Mouse (Mus musculus): ENCODE data around the gene Ankrd33. TPM values are rescaled to one million over a fixed set of nuclear protein-coding genes. Genes with fewer than 3 reads are reported as not detected.

The Ankrd33 gene
- polyA plus RNA-seq, 1 experiment from 2014 or later, result not detected

DNA sequence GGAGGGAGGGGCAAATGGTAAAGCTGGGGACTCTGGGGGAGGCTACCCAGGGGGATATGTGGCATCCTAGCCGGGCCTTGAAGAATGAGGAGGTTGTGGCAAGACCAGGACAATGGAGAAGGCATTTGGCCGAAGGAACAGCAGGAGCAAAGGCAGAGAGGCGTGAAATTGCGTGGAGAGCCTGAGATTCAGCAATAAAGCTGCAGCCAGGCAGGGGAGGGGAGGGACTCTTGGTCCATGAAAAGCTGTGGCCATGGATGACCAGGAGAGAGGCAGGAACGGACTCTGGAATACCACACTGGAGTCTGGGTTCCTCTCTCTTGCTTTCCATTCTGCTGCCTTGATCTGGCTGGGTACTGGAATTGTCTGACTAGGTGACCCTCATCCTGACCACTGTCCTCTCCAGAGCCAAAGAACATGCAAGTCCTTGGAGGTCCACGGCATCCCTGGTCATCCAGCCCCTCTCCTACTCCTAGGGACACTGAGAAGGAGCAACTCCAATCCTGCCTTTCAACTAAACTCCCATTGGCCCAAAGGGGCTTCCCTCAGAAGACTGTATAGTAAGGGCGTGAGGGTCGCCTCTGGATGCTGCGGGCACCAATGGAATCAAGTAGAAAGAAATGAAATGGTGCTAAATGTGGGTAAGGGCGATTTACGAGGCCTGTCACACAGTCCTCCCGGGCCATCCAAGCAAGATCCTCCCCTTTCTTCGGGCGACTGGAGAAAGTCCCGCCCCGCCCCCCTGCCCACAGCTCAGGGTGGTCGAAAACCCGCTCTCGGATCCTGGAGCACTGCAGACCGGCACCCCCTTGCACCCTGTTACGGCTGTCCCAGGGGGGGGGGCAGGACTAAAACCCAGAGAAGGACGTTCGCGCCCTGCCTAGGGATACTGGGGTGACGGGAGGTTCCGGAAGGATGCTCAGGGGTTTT is 39.2 kb upstream of the Ankrd33 start:
- no peak overlapping the region for H3K27ac ChIP-seq
- peaks cover 38% of the 10 kb centered on the region for H3K4me1 ChIP-seq
- 20% methylated on average over 26 of the region's 26 CpGs for WGBS

DNA sequence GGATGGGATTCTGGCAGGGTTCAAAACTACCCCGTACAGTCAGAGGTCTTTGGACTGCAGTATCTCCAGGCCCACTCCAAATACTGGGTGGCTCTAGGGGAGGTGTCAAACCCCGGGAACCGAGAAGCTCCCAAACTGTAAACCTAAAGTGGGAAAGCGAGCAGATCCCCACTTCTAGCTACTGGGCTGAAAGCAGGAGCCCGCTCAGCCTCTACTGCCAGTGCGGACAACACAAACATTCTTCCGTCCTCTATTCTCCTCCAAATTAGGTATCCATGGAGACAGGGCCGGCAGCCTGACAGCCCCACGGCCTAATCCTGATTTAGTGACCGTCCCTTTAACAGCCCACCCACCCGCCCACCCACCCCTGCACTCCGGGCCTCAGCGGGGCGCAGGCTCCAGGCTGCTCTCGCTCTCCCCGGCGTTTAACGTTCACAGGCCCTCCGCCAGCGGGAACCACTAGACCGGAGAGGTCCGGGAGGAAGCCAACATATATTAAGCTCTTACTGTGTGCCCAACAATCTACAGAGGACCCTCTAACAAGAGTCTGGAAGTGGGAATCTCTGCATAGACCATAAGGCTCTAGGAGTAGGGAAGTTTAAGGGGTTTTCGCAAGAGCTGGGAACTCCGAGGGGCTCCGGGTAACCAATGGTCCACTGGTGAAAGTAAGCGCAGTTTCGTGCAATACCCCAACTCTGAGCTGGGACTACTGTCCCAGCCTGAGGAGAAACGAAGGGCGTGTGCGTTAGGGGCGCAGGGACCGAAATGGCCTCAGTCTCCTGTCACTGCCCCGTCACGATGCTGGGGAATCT is 38.3 kb upstream of the Ankrd33 start:
- Histone ChIP-seq H3K27ac (peak overlapping the region; percentile 87), H3K4me2 (peak overlapping the region; percentile 83), H3K9me3 (no peaks in the 10 kb centered on the region), H3K27me3 (replicated peaks) (no peaks in the 10 kb centered on the region), H3K9ac (peak overlapping the region; percentile 77), H3K4me3 (replicated peaks) (peak overlapping the region; percentile 79), H3K36me3 (no peaks in the 10 kb centered on the region), H3K4me1 (peaks cover 35% of the 10 kb centered on the region)
- no peak for ATAC-seq (ENCODE audit: insufficient read depth, low FRiP score, low read depth)
- WGBS, result 4% methylated on average over 34 of the region's 34 CpGs

More for the DNA sequence above, 39.2 kb upstream of the Ankrd33 start:
- ATAC-seq (ENCODE audit: insufficient read depth, low FRiP score, low read depth), result no peak
- Histone ChIP-seq H3K4me3 (replicated peaks) (peak overlapping the region; percentile 79), H3K4me2 (peak overlapping the region; percentile 83), H3K27me3 (replicated peaks) (no peaks in the 10 kb centered on the region), H3K9me3 (no peaks in the 10 kb centered on the region), H3K36me3 (no peaks in the 10 kb centered on the region), H3K9ac (no peak overlapping the region; the same call in 1 of the 2 replicates)

DNA sequence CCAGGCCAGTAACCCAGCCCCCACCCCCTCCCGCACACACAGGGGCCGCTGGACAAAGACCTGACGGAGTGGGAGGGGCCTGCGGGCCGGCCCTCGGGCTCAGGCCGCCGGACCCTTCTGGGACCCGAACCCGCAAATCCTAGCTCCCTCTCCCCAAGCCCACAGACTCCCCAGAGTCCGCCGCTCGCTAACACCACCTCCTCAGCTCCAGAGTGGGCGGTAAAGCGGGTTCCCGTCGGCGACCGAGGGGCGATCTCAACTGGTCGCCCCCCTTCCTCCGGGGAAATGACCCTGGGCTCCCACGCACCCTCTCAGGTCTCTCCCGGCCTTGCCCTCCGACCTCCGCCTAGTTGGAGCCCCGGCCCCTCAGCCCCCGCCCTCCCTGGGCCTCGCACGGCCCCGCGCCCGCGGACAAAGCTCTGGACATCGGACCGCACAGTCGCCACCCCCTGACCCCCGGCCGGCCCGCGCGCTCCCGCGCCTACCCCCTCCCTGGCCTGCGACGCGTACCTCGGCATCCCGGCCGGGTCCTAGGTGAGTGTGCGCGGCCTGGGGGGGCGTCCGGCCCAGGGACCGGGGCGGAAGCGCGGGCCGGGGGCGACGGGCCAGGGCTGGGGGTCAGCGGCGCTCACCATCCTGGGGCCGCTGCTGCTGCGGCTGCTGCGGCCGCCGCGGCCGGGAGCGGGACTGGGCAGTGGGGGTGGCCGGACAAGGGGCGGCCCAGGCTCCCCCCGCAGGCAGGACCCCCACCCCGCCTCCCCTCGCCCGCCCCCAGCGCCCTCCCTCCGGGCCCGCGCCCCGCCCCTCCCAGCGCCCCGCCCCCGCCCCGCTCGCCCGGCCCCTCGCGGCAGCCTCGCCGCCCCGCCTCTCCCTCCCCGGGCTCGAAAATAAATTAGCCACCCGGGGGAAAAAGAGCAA is 37.5 kb upstream of the Ankrd33 start, which contains the start of gene Fignl2:
Gene Fignl2 (minus strand): TSS at position 755 of the 918 bp plus-strand sequence.
- Histone ChIP-seq H3K27me3 (replicated peaks) (no peaks in the 10 kb centered on the region), H3K9ac (peak within 1 kb of the TSS; percentile 77), H3K4me1 (peaks cover 36% of the 10 kb centered on the region), H3K4me2 (peak within 1 kb of the TSS; percentile 83), H3K4me3 (replicated peaks) (peak within 1 kb of the TSS; percentile 79), H3K36me3 (no peaks in the 10 kb centered on the region), H3K9me3 (no peaks in the 10 kb centered on the region), H3K27ac (peak within 1 kb of the TSS; percentile 87)
- ATAC-seq (ENCODE audit: insufficient read depth, low FRiP score, low read depth), result peak; percentile 12; the same call in 1 of the 2 replicates
- WGBS, result under 1% methylated on average over 65 of the region's 96 CpGs

DNA sequence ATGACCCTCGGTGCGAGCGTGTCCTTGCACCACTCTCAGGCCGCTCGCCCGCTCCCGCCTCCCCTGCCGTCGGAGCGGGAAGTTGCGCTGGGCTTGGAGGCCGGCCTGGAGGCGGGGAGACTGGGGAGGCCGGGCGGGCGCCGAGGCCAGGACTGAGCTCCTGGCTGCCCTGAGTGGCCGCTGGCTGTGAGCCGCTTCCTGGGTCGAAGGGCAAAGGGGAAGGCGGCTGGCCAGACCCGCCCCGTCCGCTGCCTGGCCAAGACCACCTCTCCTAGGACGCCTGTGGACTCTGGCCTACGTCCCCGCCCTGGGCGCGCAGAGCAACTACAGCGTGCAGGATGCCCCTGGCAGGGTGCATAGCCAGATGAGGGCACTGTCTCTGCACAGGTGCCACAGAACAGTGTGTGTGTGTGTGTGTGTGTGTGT is 36.8 kb upstream of the Ankrd33 start:
- peak overlapping the region; percentile 34 for H3K9ac ChIP-seq
- WGBS, result 6% methylated on average over 29 of the region's 30 CpGs
- peak overlapping the region; percentile 83 for H3K27ac ChIP-seq
- peak overlapping the region; percentile 79 for H3K4me3 ChIP-seq (replicated peaks)
- H3K4me2 ChIP-seq, result peak overlapping the region; percentile 83
- H3K4me1 ChIP-seq, result peaks cover 35% of the 10 kb centered on the region
- no peaks in the 10 kb centered on the region for H3K36me3 ChIP-seq
- ATAC-seq (ENCODE audit: insufficient read depth, low FRiP score, low read depth), result peak; percentile 78
- H3K27me3 ChIP-seq (replicated peaks), result no peaks in the 10 kb centered on the region
- H3K9me3 ChIP-seq, result no peaks in the 10 kb centered on the region

DNA sequence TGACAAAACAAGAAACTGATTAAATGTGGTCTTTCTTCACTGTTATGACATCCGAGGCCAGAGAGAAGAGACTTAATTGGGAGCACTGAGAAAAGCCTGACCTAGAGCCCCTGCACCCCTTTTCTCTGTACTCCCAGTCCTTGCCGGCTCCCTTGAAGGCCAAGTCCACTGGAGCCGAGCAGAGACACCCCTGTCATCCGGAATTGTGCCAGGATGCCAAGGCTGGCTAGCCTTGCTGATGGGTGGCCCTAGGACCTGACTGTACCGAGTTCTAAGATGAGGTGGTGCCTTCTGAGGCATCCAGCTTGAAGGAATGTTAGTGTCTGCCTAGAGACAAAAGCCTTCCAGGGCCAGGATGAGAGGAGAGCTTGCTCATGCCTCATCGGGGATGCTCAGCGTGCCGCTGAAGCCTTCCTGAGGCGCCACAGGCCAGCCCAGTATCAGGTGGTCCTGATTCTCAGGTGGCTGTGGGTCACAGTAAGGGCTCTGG is 35.5 kb upstream of the Ankrd33 start:
- Histone ChIP-seq H3K4me3 (replicated peaks) (no peak overlapping the region), H3K9ac (no peak overlapping the region), H3K27ac (no peak overlapping the region), H3K4me1 (peaks cover 35% of the 10 kb centered on the region), H3K9me3 (no peaks in the 10 kb centered on the region), H3K36me3 (no peaks in the 10 kb centered on the region), H3K27me3 (replicated peaks) (no peaks in the 10 kb centered on the region), H3K4me2 (no peak overlapping the region)
- ATAC-seq (ENCODE audit: insufficient read depth, low FRiP score, low read depth), result no peak
- 78% methylated on average over 9 of the region's 9 CpGs for WGBS

DNA sequence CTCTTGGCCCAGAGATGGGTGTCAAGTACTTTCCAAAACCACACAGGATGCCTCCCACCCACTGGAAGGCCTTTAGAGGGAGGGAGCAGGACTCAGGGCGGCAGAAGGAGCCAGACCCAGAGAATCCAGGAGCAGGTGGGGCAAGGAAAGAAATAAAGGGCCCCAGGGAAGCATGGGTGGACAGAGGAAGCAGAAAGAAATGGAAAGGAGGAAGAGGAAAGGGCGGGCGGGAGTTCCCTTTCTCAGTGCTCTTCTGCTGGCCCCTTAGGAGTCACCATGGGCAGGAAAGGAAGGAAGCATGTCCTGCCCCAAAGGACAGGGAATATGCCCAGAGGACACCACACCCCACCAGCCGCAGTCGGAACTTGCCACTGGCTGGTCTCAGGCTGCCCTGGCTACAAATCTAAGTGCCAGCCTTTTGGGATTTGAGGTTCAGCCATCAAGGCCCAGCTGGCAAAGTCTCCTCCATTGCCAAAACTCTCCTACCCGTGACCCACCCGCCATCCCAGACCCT is 34.5 kb upstream of the Ankrd33 start:
- Histone ChIP-seq H3K4me3 (replicated peaks) (no peak overlapping the region), H3K9me3 (no peaks in the 10 kb centered on the region), H3K9ac (no peak overlapping the region), H3K36me3 (no peaks in the 10 kb centered on the region), H3K4me2 (no peak overlapping the region), H3K27me3 (replicated peaks) (no peaks in the 10 kb centered on the region), H3K4me1 (peaks cover 28% of the 10 kb centered on the region), H3K27ac (no peak overlapping the region)
- 77% methylated on average over 7 of the region's 7 CpGs for WGBS
- no peak for ATAC-seq (ENCODE audit: insufficient read depth, low FRiP score, low read depth)

DNA sequence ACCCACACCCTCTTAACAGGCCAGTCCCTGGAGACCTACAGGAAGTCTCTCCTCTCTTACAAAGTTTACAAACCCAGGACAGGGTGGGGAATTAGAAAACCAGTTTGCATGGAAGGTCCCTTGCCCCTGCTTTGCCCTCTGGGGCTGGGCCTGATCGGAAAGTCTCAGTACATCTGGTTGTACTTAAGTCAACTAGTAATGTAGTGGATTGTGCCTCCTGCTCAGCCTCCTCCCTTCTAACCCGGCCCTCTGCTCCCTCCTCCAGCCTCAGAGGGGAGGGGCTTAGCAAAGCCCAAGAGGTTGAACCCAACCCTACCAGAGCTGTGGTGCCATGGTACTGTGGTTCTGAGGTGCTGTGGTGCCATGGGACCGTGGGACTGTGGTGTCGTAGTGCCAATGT is 33.3 kb upstream of the Ankrd33 start:
- H3K4me1 ChIP-seq, result peaks cover 18% of the 10 kb centered on the region
- H3K36me3 ChIP-seq, result no peaks in the 10 kb centered on the region
- no peaks in the 10 kb centered on the region for H3K9me3 ChIP-seq
- H3K4me2 ChIP-seq, result no peak overlapping the region
- H3K27ac ChIP-seq, result peak overlapping the region; percentile 9; the same call in 1 of the 2 replicates
- ATAC-seq (ENCODE audit: insufficient read depth, low FRiP score, low read depth), result peak; percentile 21; the same call in 1 of the 2 replicates
- H3K9ac ChIP-seq, result no peak overlapping the region
- WGBS, result 40% methylated on average over 4 of the region's 4 CpGs
- no peak overlapping the region for H3K4me3 ChIP-seq (replicated peaks)
- no peaks in the 10 kb centered on the region for H3K27me3 ChIP-seq (replicated peaks)

DNA sequence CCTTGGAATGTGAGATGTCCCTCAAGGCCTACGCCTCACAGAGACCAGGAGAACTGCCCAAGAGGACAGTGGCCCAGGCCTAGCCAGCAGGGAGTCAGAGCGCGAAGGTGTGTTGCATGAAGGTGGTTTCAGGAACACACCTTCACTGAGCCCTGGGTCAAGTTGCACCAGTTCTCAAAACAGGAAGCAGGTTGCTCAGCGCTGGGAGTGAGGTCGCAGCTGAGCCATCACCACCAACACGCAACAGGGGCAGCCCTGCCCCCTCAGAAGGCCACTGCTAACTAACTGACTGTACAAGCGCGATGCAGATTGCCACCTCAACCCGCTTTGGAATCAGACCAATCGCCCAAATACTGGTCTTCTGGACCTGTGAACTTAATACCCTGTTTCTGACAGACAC is 31.1 kb upstream of the Ankrd33 start:
- Histone ChIP-seq H3K9me3 (no peaks in the 10 kb centered on the region), H3K4me2 (no peak overlapping the region), H3K27ac (no peak overlapping the region), H3K9ac (no peak overlapping the region), H3K27me3 (replicated peaks) (no peaks in the 10 kb centered on the region), H3K4me1 (peaks cover 10% of the 10 kb centered on the region), H3K36me3 (no peaks in the 10 kb centered on the region), H3K4me3 (replicated peaks) (no peak overlapping the region)
- WGBS, result 67% methylated on average over 10 of the region's 10 CpGs
- ATAC-seq (ENCODE audit: insufficient read depth, low FRiP score, low read depth), result no peak

DNA sequence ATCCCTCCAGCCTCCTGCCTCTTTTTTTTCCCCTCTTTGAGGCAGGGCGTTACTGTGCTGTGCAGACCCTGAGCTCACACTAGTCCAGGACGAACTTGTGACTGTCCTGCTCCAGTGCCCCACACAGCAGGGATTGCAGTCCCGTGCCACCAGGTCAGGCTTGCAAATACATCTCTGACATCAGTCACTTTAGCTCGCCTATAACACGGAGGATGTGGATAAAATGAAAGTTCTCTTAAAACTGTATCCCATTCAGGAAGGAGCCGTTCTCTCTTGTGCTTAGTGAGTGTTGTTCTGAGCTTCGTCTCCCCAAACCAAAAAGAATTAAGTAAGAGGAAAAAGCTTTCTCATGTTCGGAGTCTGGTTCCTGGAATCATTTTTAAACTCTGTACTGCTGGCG is 29.1 kb upstream of the Ankrd33 start:
- no peaks in the 10 kb centered on the region for H3K27me3 ChIP-seq (replicated peaks)
- H3K9ac ChIP-seq, result no peak overlapping the region
- no peak overlapping the region for H3K4me3 ChIP-seq (replicated peaks)
- H3K4me2 ChIP-seq, result no peak overlapping the region
- no peaks in the 10 kb centered on the region for H3K36me3 ChIP-seq
- WGBS, result 61% methylated on average over 9 of the region's 9 CpGs
- no peaks in the 10 kb centered on the region for H3K9me3 ChIP-seq
- H3K27ac ChIP-seq, result no peak overlapping the region
- no peak for ATAC-seq (ENCODE audit: insufficient read depth, low FRiP score, low read depth)
- H3K4me1 ChIP-seq, result peaks cover 7% of the 10 kb centered on the region

DNA sequence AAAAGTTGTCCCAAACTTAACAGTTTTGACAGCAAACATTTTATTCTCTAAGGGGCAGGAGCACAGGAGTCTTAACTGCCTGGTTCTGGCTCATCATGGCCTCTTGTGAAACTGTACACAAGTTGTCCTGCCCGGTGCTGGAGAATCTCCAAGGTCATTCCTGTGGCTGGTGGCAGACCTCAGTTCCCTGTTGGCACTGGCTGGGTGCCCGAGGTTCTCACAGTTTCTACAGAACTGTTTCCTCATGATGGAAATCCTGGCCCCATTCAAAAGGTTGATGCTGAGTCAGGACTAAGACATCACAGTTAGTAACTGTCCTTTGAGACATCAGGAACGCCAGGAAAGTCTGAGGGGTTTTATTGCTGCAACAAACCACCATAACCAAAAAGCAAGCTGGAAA is 28.6 kb upstream of the Ankrd33 start:
- H3K27ac ChIP-seq, result no peak overlapping the region
- H3K4me2 ChIP-seq, result no peak overlapping the region
- ATAC-seq (ENCODE audit: insufficient read depth, low FRiP score, low read depth), result no peak
- no peaks in the 10 kb centered on the region for H3K36me3 ChIP-seq
- no peak overlapping the region for H3K4me3 ChIP-seq (replicated peaks)
- no peaks in the 10 kb centered on the region for H3K27me3 ChIP-seq (replicated peaks)
- no peaks in the 10 kb centered on the region for H3K9me3 ChIP-seq
- H3K4me1 ChIP-seq, result peaks cover 7% of the 10 kb centered on the region
- WGBS, result 64% methylated on average over 3 of the region's 3 CpGs
- H3K9ac ChIP-seq, result no peak overlapping the region

DNA sequence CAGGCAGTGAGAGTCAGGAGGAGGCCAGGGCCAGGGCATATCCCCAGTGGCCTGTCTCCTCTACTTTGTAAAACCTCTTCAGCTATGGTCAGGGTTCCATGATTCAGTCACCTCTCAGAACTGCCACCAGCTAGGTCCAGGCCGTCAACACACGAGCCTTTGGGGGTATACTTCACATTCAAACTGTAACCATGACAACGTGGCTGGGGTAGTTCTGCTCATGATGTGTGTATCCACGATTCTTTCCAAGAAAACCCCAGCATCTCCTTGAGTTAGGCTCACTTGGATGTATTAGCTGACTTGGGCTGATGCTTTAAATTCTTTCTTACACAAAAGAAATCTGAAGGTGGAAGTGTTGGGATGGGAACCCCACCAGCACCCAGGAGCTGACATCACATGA is 27.3 kb upstream of the Ankrd33 start:
- ATAC-seq (ENCODE audit: insufficient read depth, low FRiP score, low read depth), result no peak
- Histone ChIP-seq H3K4me1 (peaks cover 9% of the 10 kb centered on the region; the same call in 1 of the 2 replicates), H3K27me3 (replicated peaks) (no peaks in the 10 kb centered on the region), H3K36me3 (no peaks in the 10 kb centered on the region), H3K4me3 (replicated peaks) (no peak overlapping the region), H3K9ac (no peak overlapping the region), H3K4me2 (no peak overlapping the region), H3K9me3 (no peaks in the 10 kb centered on the region), H3K27ac (no peak overlapping the region)
- 68% methylated on average over 4 of the region's 4 CpGs for WGBS
